Comparison of ENCODE assay signal across 10 mouse cellular contexts in the genomic region with DNA sequence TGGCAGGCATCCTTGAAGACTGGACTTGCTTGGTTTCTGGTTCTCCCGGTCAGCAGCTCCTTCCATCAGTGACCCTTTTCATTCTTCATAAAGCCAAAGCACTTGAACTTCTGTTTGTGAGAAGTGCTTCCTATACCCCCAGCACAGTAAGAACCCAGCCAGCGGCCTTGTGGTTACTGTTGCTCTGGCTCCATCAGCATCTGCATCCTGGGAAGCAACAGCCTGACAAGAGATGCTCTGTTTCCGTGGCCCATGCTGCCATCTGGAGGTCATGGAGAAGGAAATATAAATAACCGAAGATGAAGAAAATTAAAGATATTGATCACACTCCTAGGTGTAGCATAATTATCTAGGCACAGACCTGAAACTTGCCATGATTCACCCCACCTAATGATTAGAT.
A peak's percentile ranks its signal among the peaks of the same experiment; 100 is the strongest.
DNase-seq lines count a peak whose midpoint lies in the region; ATAC-seq and TF ChIP-seq lines count a peak whose summit lies in the region.
"Had no signal": no experiment of that assay in that cellular context is flagged by ENCODE, and none has a peak within 500 bp of the region (broad histone marks: within the 10 kb centered on the region; RNA-seq: fewer than 3 reads in every experiment).

No protein-coding gene starts in this region.

- TF ChIP-seq POLR2A in bone marrow, adult 2 months (IDR thresholded peaks at IDR 0.05; ENCODE audit: borderline replicate concordance, control insufficient read depth, low read depth, low read length) = no peak

- peak; percentile 52 for TF ChIP-seq CTCF in bone marrow, adult 2 months (IDR thresholded peaks at IDR 0.05; ENCODE audit: control insufficient read depth, insufficient read depth, low read length)
- TF ChIP-seq CTCF in liver, embryonic 14.5 days (IDR thresholded peaks at IDR 0.05; ENCODE audit: low read depth) = peak; percentile 32

- no peak overlapping the region for H3K27ac ChIP-seq in bone marrow, adult 2 months (ENCODE audit: control insufficient read depth, insufficient read depth, low read depth, low read length, poor library complexity)
- no peak overlapping the region for H3K27ac ChIP-seq in intestine, embryonic 15.5 days
- H3K27ac ChIP-seq in liver, embryonic 14.5 days = no peak overlapping the region
- no peak overlapping the region for H3K27ac ChIP-seq in neural tube, embryonic 15.5 days (replicated peaks)
- H3K27ac ChIP-seq: embryonic facial prominence, embryonic 13.5 days had no signal

- H3K27me3 ChIP-seq in intestine, embryonic 15.5 days (replicated peaks) = peaks cover 9% of the 10 kb centered on the region
- no peaks in the 10 kb centered on the region for H3K27me3 ChIP-seq in liver, embryonic 14.5 days (ENCODE audit: control insufficient read depth, insufficient read depth, low read length)
- H3K27me3 ChIP-seq in neural tube, embryonic 15.5 days (replicated peaks) = peaks cover 14% of the 10 kb centered on the region

- H3K9me3 ChIP-seq in intestine, embryonic 15.5 days = no peaks in the 10 kb centered on the region
- no peaks in the 10 kb centered on the region for H3K9me3 ChIP-seq in liver, embryonic 14.5 days (ENCODE audit: control insufficient read depth, low read length)
- no peaks in the 10 kb centered on the region for H3K9me3 ChIP-seq in neural tube, embryonic 15.5 days (replicated peaks)
- H3K9me3 ChIP-seq: embryonic facial prominence, embryonic 13.5 days had no signal

- no peak for TF ChIP-seq EP300 in liver, embryonic 14.5 days (IDR thresholded peaks at IDR 0.05; ENCODE audit: low read depth)

- no peak overlapping the region for H3K4me2 ChIP-seq in intestine, embryonic 15.5 days (replicated peaks)
- no peak overlapping the region for H3K4me2 ChIP-seq in liver, embryonic 14.5 days (ENCODE audit: low read depth)
- H3K4me2 ChIP-seq in neural tube, embryonic 15.5 days = no peak overlapping the region
- H3K4me2 ChIP-seq: embryonic facial prominence, embryonic 13.5 days had no signal

- H3K9ac ChIP-seq in intestine, embryonic 15.5 days = no peak overlapping the region
- H3K9ac ChIP-seq in liver, embryonic 14.5 days (replicated peaks) = no peak overlapping the region
- 0 out of 2 replicates have a peak overlapping the region, but pooled peaks have one; percentile 17 for H3K9ac ChIP-seq in neural tube, embryonic 15.5 days (replicated peaks)
- H3K9ac ChIP-seq: embryonic facial prominence, embryonic 13.5 days had no signal

- H3K4me3 ChIP-seq in bone marrow, adult 2 months (replicated peaks; ENCODE audit: control insufficient read depth, low read depth, low read length) = no peak overlapping the region
- no peak overlapping the region for H3K4me3 ChIP-seq in intestine, embryonic 15.5 days (replicated peaks)
- no peak overlapping the region for H3K4me3 ChIP-seq in liver, embryonic 14.5 days (ENCODE audit: insufficient read depth in 1 of 2, low read depth in 2 of 2, low read length in 2 of 2)
- no peak overlapping the region for H3K4me3 ChIP-seq in neural tube, embryonic 15.5 days (replicated peaks)
- H3K4me3 ChIP-seq: embryonic facial prominence, embryonic 13.5 days; megakaryocyte, embryonic 14.5 days had no signal

- peak; percentile 16 for DNase-seq in ovary, adult 18-20 months (ENCODE audit: low spot score)
- no peak for DNase-seq in ovary, postnatal 10 days (ENCODE audit: low spot score)
- no peak for DNase-seq in liver, embryonic 14.5 days (ENCODE audit: low read depth in 3 of 3, low spot score in 3 of 3)

- ATAC-seq in frontal cortex, adult (ENCODE audit: low TSS enrichment) = peak; percentile 76
- peak; percentile 62 for ATAC-seq in intestine, embryonic 15.5 days
- ATAC-seq in liver, embryonic 14.5 days (ENCODE audit: insufficient read depth) = no peak
- peak; percentile 70 for ATAC-seq in neural tube, embryonic 15.5 days (ENCODE audit: low FRiP score)
- ATAC-seq in megakaryocyte-erythroid progenitor cell, adult 5-6 weeks (replicated peaks; ENCODE audit: low FRiP score, low TSS enrichment, poor library complexity, severe bottlenecking) = no peak

- no peaks in the 10 kb centered on the region for H3K36me3 ChIP-seq in intestine, embryonic 15.5 days
- no peaks in the 10 kb centered on the region for H3K36me3 ChIP-seq in liver, embryonic 14.5 days (replicated peaks; ENCODE audit: control insufficient read depth, insufficient read depth, low read depth)
- H3K36me3 ChIP-seq in neural tube, embryonic 15.5 days = no peaks in the 10 kb centered on the region
- H3K36me3 ChIP-seq: embryonic facial prominence, embryonic 13.5 days had no signal

- no peaks in the 10 kb centered on the region; the same call in 1 of the 2 replicates for H3K4me1 ChIP-seq in bone marrow, adult 2 months (ENCODE audit: control insufficient read depth, insufficient read depth, low read length)
- H3K4me1 ChIP-seq in intestine, embryonic 15.5 days (replicated peaks) = no peaks in the 10 kb centered on the region
- H3K4me1 ChIP-seq in liver, embryonic 14.5 days (replicated peaks; ENCODE audit: control insufficient read depth in 2 of 2, insufficient read depth in 2 of 2, low read length in 1 of 2) = no peaks in the 10 kb centered on the region
- 0 out of 2 replicates have a peak, but pooled peaks cover 6% of the 10 kb centered on the region for H3K4me1 ChIP-seq in neural tube, embryonic 15.5 days

- WGBS in bone marrow, adult 2 months = 22% methylated on average over 4 of the region's 4 CpGs
- 33% methylated on average over 4 of the region's 4 CpGs for WGBS in intestine, embryonic 15.5 days
- 28% methylated on average over 4 of the region's 4 CpGs for WGBS in liver, embryonic 14.5 days (ENCODE audit: insufficient replicate concordance)
- WGBS in neural tube, embryonic 15.5 days = 44% methylated on average over 4 of the region's 4 CpGs

Comparison
In these comparisons a context has a peak if more than half of its experiments do, and no peak if none do; other contexts are left out.
1. ATAC-seq: peak in frontal cortex, adult (single experiment), intestine, embryonic 15.5 days (single experiment) and neural tube, embryonic 15.5 days (single experiment); none in liver, embryonic 14.5 days (single experiment) and megakaryocyte-erythroid progenitor cell, adult 5-6 weeks (single experiment).